Comparison of ENCODE assay signal across 8 mouse cellular contexts in the genomic region with DNA sequence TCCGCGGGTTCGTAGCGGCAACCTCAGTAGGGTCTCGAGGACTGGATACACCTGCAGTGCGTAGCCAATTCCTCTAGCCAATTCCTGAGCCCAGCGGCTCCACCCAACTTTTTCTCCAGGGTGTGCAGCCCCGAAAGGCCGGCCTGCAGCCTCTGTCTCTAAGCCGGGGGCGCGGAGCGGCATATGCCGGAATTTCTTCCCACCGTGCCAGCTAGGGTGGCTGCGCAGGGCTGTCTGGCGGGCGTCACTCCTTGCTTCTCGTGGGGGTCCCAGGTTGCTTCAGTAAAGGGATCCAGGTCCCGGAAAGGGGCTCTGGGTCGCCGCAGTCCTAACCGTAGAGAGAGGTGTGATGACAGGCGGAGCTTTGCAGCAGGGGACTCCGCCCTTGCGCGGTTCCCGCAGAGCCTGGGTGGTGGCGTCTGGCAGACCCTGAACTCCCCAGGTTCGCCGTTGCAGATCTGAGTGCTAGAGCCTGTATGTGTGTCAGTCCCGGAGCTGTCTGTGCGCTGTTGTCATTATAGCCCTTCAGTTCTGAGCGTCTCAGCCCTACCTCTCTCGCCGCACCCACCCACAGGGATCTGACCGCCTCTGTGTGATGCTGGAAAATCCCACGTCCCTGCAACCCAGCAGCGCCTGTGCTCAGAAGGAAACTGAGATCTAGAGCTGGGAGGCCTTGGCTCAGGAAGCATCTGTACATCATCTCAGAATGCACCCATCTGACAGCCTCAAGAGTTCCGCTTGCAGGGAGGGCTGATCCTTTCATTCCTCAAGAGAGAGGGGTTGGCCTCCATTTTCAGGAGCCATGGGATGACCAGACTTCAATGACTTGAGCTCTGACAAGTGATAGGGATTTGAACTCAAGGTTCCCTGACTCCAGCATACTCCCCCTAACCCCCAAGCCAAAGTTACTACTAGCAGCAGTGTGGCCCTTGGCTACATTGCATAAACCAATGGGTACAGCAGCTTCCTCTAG. TPM values are rescaled to one million over a fixed set of nuclear protein-coding genes. Genes with fewer than 3 reads are reported as not detected.
A peak's percentile ranks its signal among the peaks of the same experiment; 100 is the strongest.
DNase-seq lines count a peak whose midpoint lies in the region; ATAC-seq and TF ChIP-seq lines count a peak whose summit lies in the region.

No protein-coding gene starts in this region.

- H3K4me1 ChIP-seq in embryonic facial prominence, embryonic 10.5 days = peaks cover 24% of the 10 kb centered on the region
- peaks cover 12% of the 10 kb centered on the region for H3K4me1 ChIP-seq in heart, embryonic 16.5 days (ENCODE audit: control insufficient read depth, insufficient read depth, low read length)
- peaks cover 6% of the 10 kb centered on the region for H3K4me1 ChIP-seq in midbrain, embryonic 11.5 days (ENCODE audit: control insufficient read depth, insufficient read depth, low read length)
- peaks cover 4% of the 10 kb centered on the region; the same call in 1 of the 2 replicates for H3K4me1 ChIP-seq in stomach, postnatal 0 days (replicated peaks; ENCODE audit: control insufficient read depth, insufficient read depth)

- TF ChIP-seq CTCF in C2C12 (IDR thresholded peaks at IDR 0.05; ENCODE audit: control insufficient read depth, insufficient read depth, insufficient read length) = no peak
- no peak for TF ChIP-seq CTCF in stomach, postnatal 0 days (IDR thresholded peaks at IDR 0.05; ENCODE audit: low read depth)

- H3K4me2 ChIP-seq in heart, embryonic 16.5 days (ENCODE audit: low read depth, low read length) = peak overlapping the region; percentile 100
- H3K4me2 ChIP-seq in midbrain, embryonic 11.5 days = peak overlapping the region; percentile 100
- H3K4me2 ChIP-seq in stomach, postnatal 0 days (replicated peaks; ENCODE audit: low read depth) = peak overlapping the region; percentile 98

- no peak for TF ChIP-seq EP300 in stomach, postnatal 0 days (optimal IDR thresholded peaks at IDR 0.05)

- H3K79me2 ChIP-seq in C2C12 (ENCODE audit: control insufficient read depth, insufficient read depth) = no peaks in the 10 kb centered on the region

- H3K4me3 ChIP-seq in C2C12 (ENCODE audit: insufficient read depth, poor library complexity, severe bottlenecking) = no peak overlapping the region
- H3K4me3 ChIP-seq in embryonic facial prominence, embryonic 10.5 days = peak overlapping the region; percentile 71
- H3K4me3 ChIP-seq in heart, embryonic 16.5 days (ENCODE audit: low read length) = peak overlapping the region; percentile 78
- H3K4me3 ChIP-seq in midbrain, embryonic 11.5 days (ENCODE audit: low read depth, low read length) = peak overlapping the region; percentile 54
- peak overlapping the region; percentile 57 for H3K4me3 ChIP-seq in stomach, postnatal 0 days (ENCODE audit: low read depth, low read length)

- 2% methylated on average over 40 of the region's 40 CpGs for WGBS in embryonic facial prominence, embryonic 10.5 days
- WGBS in heart, embryonic 16.5 days = 1% methylated on average over 40 of the region's 40 CpGs
- 2% methylated on average over 40 of the region's 40 CpGs for WGBS in midbrain, embryonic 11.5 days
- WGBS in stomach, postnatal 0 days = 3% methylated on average over 40 of the region's 40 CpGs

- H3K9me3 ChIP-seq in embryonic facial prominence, embryonic 10.5 days = no peaks in the 10 kb centered on the region
- H3K9me3 ChIP-seq in heart, embryonic 16.5 days (replicated peaks; ENCODE audit: control insufficient read depth, low read length) = no peaks in the 10 kb centered on the region
- no peaks in the 10 kb centered on the region for H3K9me3 ChIP-seq in midbrain, embryonic 11.5 days (ENCODE audit: control insufficient read depth, low read length)
- no peaks in the 10 kb centered on the region for H3K9me3 ChIP-seq in stomach, postnatal 0 days (ENCODE audit: control insufficient read depth, low read length)

- H3K36me3 ChIP-seq in C2C12 (ENCODE audit: control insufficient read depth, insufficient read depth) = no peaks in the 10 kb centered on the region
- no peaks in the 10 kb centered on the region for H3K36me3 ChIP-seq in embryonic facial prominence, embryonic 10.5 days (replicated peaks)
- H3K36me3 ChIP-seq in heart, embryonic 16.5 days (ENCODE audit: control insufficient read depth, insufficient read depth) = no peaks in the 10 kb centered on the region
- no peaks in the 10 kb centered on the region for H3K36me3 ChIP-seq in midbrain, embryonic 11.5 days (ENCODE audit: control insufficient read depth, insufficient read depth, low read length)
- H3K36me3 ChIP-seq in stomach, postnatal 0 days (ENCODE audit: control insufficient read depth, insufficient read depth, low read length) = no peaks in the 10 kb centered on the region

- ATAC-seq in heart, embryonic 16.5 days (replicated peaks; ENCODE audit: extremely low read depth, insufficient read depth, low FRiP score) = peak; percentile 10
- peak; percentile 7 for ATAC-seq in midbrain, embryonic 11.5 days (ENCODE audit: low FRiP score)
- peak; percentile 0; the same call in 1 of the 2 replicates for ATAC-seq in stomach, postnatal 0 days (ENCODE audit: low FRiP score, low TSS enrichment)
- ATAC-seq in megakaryocyte progenitor cell, adult 5-6 weeks (replicated peaks; ENCODE audit: poor library complexity) = no peak

- peaks cover 46% of the 10 kb centered on the region for H3K27me3 ChIP-seq in C2C12 (ENCODE audit: control insufficient read depth, insufficient read depth, insufficient read length)
- H3K27me3 ChIP-seq in embryonic facial prominence, embryonic 10.5 days (replicated peaks; ENCODE audit: low read depth, poor library complexity, severe bottlenecking) = peaks cover 80% of the 10 kb centered on the region
- peaks cover 28% of the 10 kb centered on the region for H3K27me3 ChIP-seq in heart, embryonic 16.5 days (ENCODE audit: control insufficient read depth, insufficient read depth, low read length)
- peaks cover 24% of the 10 kb centered on the region for H3K27me3 ChIP-seq in midbrain, embryonic 11.5 days (ENCODE audit: control insufficient read depth, insufficient read depth, low read length)
- no peaks in the 10 kb centered on the region for H3K27me3 ChIP-seq in stomach, postnatal 0 days (ENCODE audit: control insufficient read depth, insufficient read depth, low read length)

- peak overlapping the region; percentile 79 for H3K9ac ChIP-seq in heart, embryonic 16.5 days (ENCODE audit: low read length)
- H3K9ac ChIP-seq in midbrain, embryonic 11.5 days (ENCODE audit: low read length) = peak overlapping the region; percentile 40
- H3K9ac ChIP-seq in stomach, postnatal 0 days (ENCODE audit: low read length) = peak overlapping the region; percentile 50

- DNase-seq in A20 (ENCODE audit: low read depth, low spot score) = peak; percentile 25
- DNase-seq in embryonic facial prominence, embryonic 10.5 days (ENCODE audit: low spot score) = peak; percentile 39
- peak; percentile 40 for DNase-seq in left cerebral cortex, adult 11 months (ENCODE audit: low spot score)
- peak; percentile 86 for DNase-seq in midbrain, embryonic 11.5 days (ENCODE audit: low spot score, missing footprints)
- peak; percentile 34 for DNase-seq in stomach, postnatal 0 days (ENCODE audit: low spot score)

- H3ac ChIP-seq in C2C12 (ENCODE audit: control insufficient read depth, insufficient read length, low read depth) = peak overlapping the region; percentile 8

- no peak overlapping the region for H3K27ac ChIP-seq in embryonic facial prominence, embryonic 10.5 days (replicated peaks)
- H3K27ac ChIP-seq in heart, embryonic 16.5 days (ENCODE audit: low read length) = no peak overlapping the region
- no peak overlapping the region for H3K27ac ChIP-seq in midbrain, embryonic 11.5 days (ENCODE audit: low read depth, low read length)
- H3K27ac ChIP-seq in stomach, postnatal 0 days (replicated peaks) = no peak overlapping the region

- H3K79me3 ChIP-seq in C2C12 (ENCODE audit: low read depth) = no peaks in the 10 kb centered on the region

TF ChIP-seq in C2C12, 6 proteins besides CTCF, POLR2A, EP300 and RAD21:
- no peak for TF ChIP-seq MYOD1 (IDR thresholded peaks at IDR 0.05; ENCODE audit: control insufficient read depth, insufficient read length, low read depth)
- no peak for TF ChIP-seq FOSL1 (IDR thresholded peaks at IDR 0.05; ENCODE audit: insufficient read depth, low read length, poor library complexity, severe bottlenecking)
- no peak for TF ChIP-seq USF1 (IDR thresholded peaks at IDR 0.05; ENCODE audit: low read depth)
- TF ChIP-seq CEBPB (IDR thresholded peaks at IDR 0.05; ENCODE audit: low read depth) = no peak
- TF ChIP-seq MYOG (IDR thresholded peaks at IDR 0.05; ENCODE audit: control insufficient read depth, extremely low read depth, insufficient read length) = no peak

RNA-seq across cellular contexts. Expression of gene Ablim2, which starts 0.7 kb away (rescaled TPM):
- 0.08 TPM for polyA plus RNA-seq in C2C12 (2012; fragmentation: generic; extraction: Trizol)
- 0.38 and 0.51 TPM in 2 replicates for polyA plus RNA-seq in embryonic facial prominence, embryonic 10.5 days (2016; fragmentation: Nextera tagmentation; extraction: Ambion mirVana)
- polyA plus RNA-seq in heart, embryonic 16.5 days (2015; fragmentation: Nextera tagmentation; extraction: Ambion mirVana) = 4.7 and 7.3 TPM in 2 replicates
- polyA plus RNA-seq in midbrain, embryonic 11.5 days (2014; fragmentation: Nextera tagmentation; extraction: Ambion mirVana) = 0.36 and 0.51 TPM in 2 replicates
- polyA plus RNA-seq in stomach, postnatal 0 days (2015; fragmentation: Nextera tagmentation; extraction: Ambion mirVana) = 1.3 and 1.5 TPM in 2 replicates
- total RNA-seq in megakaryocyte progenitor cell, adult 5-6 weeks (2015) = 0.59 TPM in 1 of 2 replicates, not detected in the other
- 0.14 TPM in 1 of 2 replicates, not detected in the other for total RNA-seq in megakaryocyte progenitor cell, adult 5-6 weeks (2017)

RNA-seq across cellular contexts. Expression of gene Sh3tc1, which starts 18.6 kb away (rescaled TPM):
- 0.20 TPM for polyA plus RNA-seq in C2C12 (2012; fragmentation: generic; extraction: Trizol)
- 3.7 and 4.3 TPM in 2 replicates for polyA plus RNA-seq in embryonic facial prominence, embryonic 10.5 days (2016; fragmentation: Nextera tagmentation; extraction: Ambion mirVana)
- polyA plus RNA-seq in heart, embryonic 16.5 days (2015; fragmentation: Nextera tagmentation; extraction: Ambion mirVana) = 8.3 and 10.0 TPM in 2 replicates
- polyA plus RNA-seq in midbrain, embryonic 11.5 days (2014; fragmentation: Nextera tagmentation; extraction: Ambion mirVana) = 2.3 and 3.2 TPM in 2 replicates
- 2.8 and 3.2 TPM in 2 replicates for polyA plus RNA-seq in stomach, postnatal 0 days (2015; fragmentation: Nextera tagmentation; extraction: Ambion mirVana)
- total RNA-seq in megakaryocyte progenitor cell, adult 5-6 weeks (2015) = 2.7 and 4.1 TPM in 2 replicates
- total RNA-seq in megakaryocyte progenitor cell, adult 5-6 weeks (2017) = 2.9 and 5.5 TPM in 2 replicates

Comparison
In these comparisons a context has a peak if more than half of its experiments do, and no peak if none do; other contexts are left out.
1. DNase-seq: peak in every context shown above with its lines; median percentile 86 in midbrain, embryonic 11.5 days; 40 in left cerebral cortex, adult 11 months; 39 in embryonic facial prominence, embryonic 10.5 days; 34 in stomach, postnatal 0 days; 25 in A20.